Mouse (Mus musculus) lung, postnatal 0 days (tissue): ENCODE results near the gene Ptpn14.

Experiments used
- CTCF ChIP-seq: IDR thresholded peaks from 2 replicates; pipeline ENCODE4 v1.5.1; 2016; ENCODE audit warnings: antibody characterized with exemption, mild to moderate bottlenecking
- EP300 ChIP-seq: IDR thresholded peaks from 2 replicates; pipeline ENCODE4 v1.6.1; 2016; ENCODE audit warnings: antibody characterized with exemption, mild to moderate bottlenecking, control low read depth

DNA sequence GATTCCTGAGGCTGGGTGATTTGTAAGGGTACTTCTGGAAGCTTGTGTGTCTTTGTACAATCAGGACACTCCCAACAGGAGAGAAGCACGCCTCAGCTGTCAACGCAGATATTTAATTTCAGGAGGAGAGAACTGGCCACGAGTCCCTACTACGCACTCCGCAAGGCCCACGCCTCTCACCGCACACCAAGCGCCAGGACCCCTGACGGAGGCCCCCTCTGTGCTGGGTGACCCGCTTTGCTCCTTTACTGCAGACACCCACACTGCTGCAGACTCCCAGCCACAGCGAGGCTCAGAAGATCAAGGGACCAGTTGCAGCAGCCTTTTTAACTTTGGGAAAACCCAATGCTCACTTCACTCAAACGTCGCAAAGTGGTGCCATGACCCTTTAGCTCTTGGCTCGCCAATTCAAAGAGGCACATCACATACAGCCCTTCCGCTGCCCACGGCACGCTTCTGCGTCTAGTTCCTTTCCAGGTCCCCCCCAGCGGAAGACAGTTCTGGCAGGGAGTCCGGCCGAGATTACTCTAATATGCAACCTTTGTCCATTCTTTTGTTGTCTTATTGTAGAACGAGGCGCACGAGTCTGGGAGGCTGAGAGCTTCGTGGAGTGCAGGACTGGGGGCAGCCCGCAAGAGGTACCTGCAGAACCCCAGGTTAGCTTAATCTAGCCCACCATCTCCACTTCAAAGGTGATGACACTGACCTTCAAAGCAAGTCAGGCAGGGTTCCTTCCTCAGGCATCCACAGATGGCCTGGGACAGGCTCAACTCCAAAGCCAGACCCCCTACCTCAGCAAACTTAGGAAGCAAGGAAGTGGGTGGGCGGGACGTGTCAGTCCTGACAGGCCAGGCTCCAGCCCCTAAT, 192.9 kb downstream of the Ptpn14 start:
- TF ChIP-seq CTCF (no peak), EP300 (no peak)
